Mouse (Mus musculus): ENCODE results near the gene Fam234a. TPM values are rescaled to one million over a fixed set of nuclear protein-coding genes. Genes with fewer than 3 reads are reported as not detected.

Fam234a gene
- polyA plus RNA-seq, 1 experiment from 2014 or later = 32.7 TPM

DNA sequence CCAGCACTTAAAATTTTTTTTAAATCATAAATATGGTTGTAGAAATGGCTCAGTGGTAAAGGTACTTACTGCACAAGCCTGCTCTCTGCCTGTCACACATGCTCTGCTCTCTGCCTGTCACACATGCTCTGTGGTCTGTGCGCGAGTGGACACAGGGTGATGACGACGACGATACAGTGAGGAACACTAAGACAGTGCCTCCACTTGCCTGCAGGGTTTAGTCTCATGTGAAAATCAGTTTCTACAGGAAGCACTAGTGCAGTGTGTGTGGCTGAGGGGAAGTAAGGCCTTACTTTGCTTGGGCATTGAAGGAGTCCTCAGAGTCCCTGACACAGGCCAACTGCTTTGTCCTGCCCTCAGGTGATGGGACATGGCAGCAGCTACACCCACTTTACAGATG is 14.3 kb downstream of the Fam234a start:
- WGBS = 93% methylated on average over 5 of the region's 5 CpGs
- Histone ChIP-seq H3K27ac (replicated peaks) (no peak overlapping the region), H3K27me3 (replicated peaks) (no peaks in the 10 kb centered on the region), H3K4me2 (no peak overlapping the region), H3K4me1 (no peaks in the 10 kb centered on the region), H3K9ac (replicated peaks) (no peak overlapping the region), H3K36me3 (no peaks in the 10 kb centered on the region), H3K9me3 (replicated peaks) (no peaks in the 10 kb centered on the region), H3K4me3 (replicated peaks) (no peak overlapping the region)
- no peak for ATAC-seq (ENCODE audit: low FRiP score)

DNA sequence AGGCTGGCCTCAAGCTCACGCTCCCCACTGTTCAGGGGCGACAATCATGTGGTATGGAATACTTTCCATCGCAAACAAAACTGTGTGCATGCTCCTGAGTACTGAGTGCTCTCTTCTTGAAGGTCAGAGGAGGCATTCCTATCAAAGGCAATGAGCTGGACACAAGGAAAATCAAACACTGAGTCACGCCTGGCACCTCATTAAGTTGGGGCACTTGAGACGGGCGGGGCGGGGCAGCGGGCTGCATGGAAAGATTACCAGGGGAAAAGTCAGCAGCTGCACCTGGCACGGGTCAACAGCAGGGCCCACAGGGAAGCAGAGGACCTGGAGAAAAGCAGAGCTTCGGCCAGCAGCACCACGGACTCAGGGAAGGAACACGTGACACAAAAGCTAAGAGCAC is 18.9 kb downstream of the Fam234a start:
- Histone ChIP-seq H3K27me3 (replicated peaks) (no peaks in the 10 kb centered on the region), H3K4me1 (no peaks in the 10 kb centered on the region), H3K9ac (replicated peaks) (no peak overlapping the region), H3K27ac (replicated peaks) (no peak overlapping the region), H3K9me3 (replicated peaks) (no peaks in the 10 kb centered on the region), H3K4me3 (replicated peaks) (no peak overlapping the region), H3K36me3 (peaks cover 7% of the 10 kb centered on the region; the same call in 1 of the 2 replicates), H3K4me2 (no peak overlapping the region)
- WGBS = 83% methylated on average over 12 of the region's 12 CpGs
- no peak for ATAC-seq (ENCODE audit: low FRiP score)

DNA sequence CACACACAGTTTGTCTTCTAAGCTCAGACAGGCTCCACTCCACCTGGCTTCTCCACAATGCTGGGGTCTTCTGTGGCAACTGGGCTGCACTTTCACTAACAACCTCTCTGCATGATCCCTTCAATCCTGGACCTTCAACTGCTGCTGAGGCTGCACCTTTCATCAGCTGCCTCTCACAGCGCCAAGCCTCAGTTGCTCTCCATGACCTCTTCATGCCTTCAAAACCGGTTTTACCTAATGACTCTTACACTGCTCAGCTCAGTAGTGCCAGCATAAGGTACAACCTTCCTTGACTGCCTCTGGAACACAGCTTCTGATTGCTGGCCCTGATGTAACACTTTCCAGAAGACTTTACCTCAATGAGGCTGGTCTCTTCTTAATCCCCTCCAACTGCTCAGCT is 22.5 kb downstream of the Fam234a start:
- H3K4me2 ChIP-seq = no peak overlapping the region
- H3K4me3 ChIP-seq (replicated peaks) = no peak overlapping the region
- no peaks in the 10 kb centered on the region for H3K9me3 ChIP-seq (replicated peaks)
- no peak for ATAC-seq (ENCODE audit: low FRiP score)
- peaks cover 34% of the 10 kb centered on the region for H3K36me3 ChIP-seq
- no peak overlapping the region for H3K27ac ChIP-seq (replicated peaks)
- H3K9ac ChIP-seq (replicated peaks) = no peak overlapping the region
- no peaks in the 10 kb centered on the region for H3K27me3 ChIP-seq (replicated peaks)
- no peaks in the 10 kb centered on the region for H3K4me1 ChIP-seq
- 88% methylated on average over 2 of the region's 2 CpGs for WGBS

DNA sequence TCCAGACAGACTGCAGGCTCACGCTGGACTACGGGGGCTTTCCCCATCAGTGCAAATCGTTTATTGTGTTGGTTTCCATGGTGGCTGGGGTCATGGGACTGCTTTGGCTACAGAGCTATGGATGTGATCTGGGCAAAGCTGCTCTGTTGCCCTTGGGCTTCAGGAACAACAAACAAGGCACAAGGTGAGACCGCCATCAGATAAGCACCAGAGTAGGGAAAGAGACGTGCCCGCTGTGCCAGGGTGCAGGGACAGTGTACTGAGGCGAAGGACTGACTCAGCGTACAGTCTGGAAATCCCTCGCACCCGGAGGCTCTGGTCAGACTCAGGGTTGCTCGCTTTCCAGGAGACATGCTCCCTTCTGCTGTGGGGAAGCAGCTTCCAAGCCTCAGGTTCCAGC is 31.4 kb downstream of the Fam234a start:
- Histone ChIP-seq H3K9me3 (replicated peaks) (no peaks in the 10 kb centered on the region), H3K4me1 (no peaks in the 10 kb centered on the region), H3K4me3 (replicated peaks) (no peak overlapping the region), H3K9ac (replicated peaks) (no peak overlapping the region), H3K27me3 (replicated peaks) (no peaks in the 10 kb centered on the region), H3K4me2 (no peak overlapping the region), H3K36me3 (peaks cover 44% of the 10 kb centered on the region), H3K27ac (replicated peaks) (no peak overlapping the region)
- ATAC-seq (ENCODE audit: low FRiP score) = no peak
- WGBS = 90% methylated on average over 11 of the region's 11 CpGs

DNA sequence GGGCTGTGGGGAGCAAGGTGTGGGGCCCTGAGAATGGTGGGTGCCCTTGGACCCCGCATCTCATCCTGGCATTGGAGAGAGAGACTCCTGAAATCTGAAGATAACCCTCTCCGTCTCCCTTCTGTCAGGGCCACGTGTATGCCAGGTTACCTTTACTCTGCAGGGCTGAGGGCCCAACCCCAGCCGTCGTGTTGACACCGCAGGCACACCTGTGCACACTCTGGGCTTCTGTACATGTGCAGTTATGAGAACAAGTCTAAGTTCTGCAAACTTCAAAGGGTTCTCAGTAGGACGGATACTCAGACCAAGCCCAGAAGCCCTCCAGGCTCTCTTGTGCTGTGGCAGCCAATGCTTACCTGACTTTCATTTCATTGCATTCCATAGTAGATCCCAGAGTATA is 31.8 kb downstream of the Fam234a start:
- no peak overlapping the region for H3K4me3 ChIP-seq (replicated peaks)
- no peak overlapping the region for H3K9ac ChIP-seq (replicated peaks)
- no peak for ATAC-seq (ENCODE audit: low FRiP score)
- H3K36me3 ChIP-seq = peaks cover 40% of the 10 kb centered on the region
- H3K27ac ChIP-seq (replicated peaks) = no peak overlapping the region
- H3K4me2 ChIP-seq = no peak overlapping the region
- no peaks in the 10 kb centered on the region for H3K9me3 ChIP-seq (replicated peaks)
- no peaks in the 10 kb centered on the region for H3K4me1 ChIP-seq
- WGBS = 96% methylated on average over 7 of the region's 7 CpGs
- no peaks in the 10 kb centered on the region; the same call in 1 of the 2 replicates for H3K27me3 ChIP-seq (replicated peaks)

DNA sequence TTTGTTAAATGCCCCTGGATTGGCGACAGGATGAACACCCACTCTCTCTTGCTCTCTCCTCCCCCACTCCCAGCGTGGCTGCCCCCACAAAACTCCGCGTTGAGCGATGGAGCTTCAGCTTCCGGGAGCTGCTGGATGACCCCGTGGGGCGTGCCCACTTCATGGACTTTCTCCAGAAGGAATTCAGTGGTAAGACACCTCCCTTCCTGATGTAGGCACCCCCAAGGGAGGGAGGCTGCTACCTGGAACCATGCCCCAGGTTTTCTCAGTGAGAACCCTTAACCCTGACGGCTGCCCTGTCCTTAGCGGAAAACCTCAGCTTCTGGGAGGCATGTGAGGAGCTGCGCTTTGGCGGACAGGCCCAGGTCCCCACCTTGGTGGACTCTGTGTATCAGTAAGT is 36.4 kb downstream of the Fam234a start, which contains the start of gene Arhgdig:
Gene Arhgdig, minus strand, starts transcription at position 101 of the 400 bp plus-strand sequence.
- no peaks in the 10 kb centered on the region for H3K9me3 ChIP-seq (replicated peaks)
- no peak within 1 kb of the TSS for H3K4me2 ChIP-seq
- 91% methylated on average over 12 of the region's 12 CpGs for WGBS
- no peak within 1 kb of the TSS for H3K4me3 ChIP-seq (replicated peaks)
- H3K4me1 ChIP-seq = peaks cover 12% of the 10 kb centered on the region
- H3K27ac ChIP-seq (replicated peaks) = no peak within 1 kb of the TSS
- peaks cover 4% of the 10 kb centered on the region; the same call in 1 of the 2 replicates for H3K36me3 ChIP-seq
- no peak within 1 kb of the TSS for H3K9ac ChIP-seq (replicated peaks)
- peaks cover 32% of the 10 kb centered on the region for H3K27me3 ChIP-seq (replicated peaks)
- ATAC-seq (ENCODE audit: low FRiP score) = no peak

DNA sequence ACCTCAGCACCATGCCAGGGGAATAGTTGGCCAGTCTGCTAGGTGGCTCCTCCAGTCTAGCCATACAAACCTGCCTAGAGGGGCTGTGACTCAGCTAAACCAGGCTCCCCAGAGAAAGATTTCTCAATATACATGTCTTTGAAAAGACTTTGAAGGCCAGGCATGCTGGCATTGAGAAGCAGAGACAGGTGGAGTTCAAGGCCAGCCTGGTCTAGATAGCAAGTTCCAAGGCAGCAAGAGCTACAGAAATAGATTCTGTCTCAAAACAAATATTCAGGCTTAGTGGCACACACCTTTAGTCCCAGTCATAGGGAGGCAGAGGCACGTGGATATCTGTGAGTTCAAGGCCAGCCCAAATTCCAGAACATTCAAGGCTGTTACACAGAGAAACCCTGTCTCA is 37.6 kb downstream of the Fam234a start:
- 64% methylated on average over 1 of the region's 1 CpGs for WGBS
- Histone ChIP-seq H3K9me3 (replicated peaks) (no peaks in the 10 kb centered on the region), H3K27ac (replicated peaks) (no peak overlapping the region), H3K9ac (replicated peaks) (no peak overlapping the region), H3K27me3 (replicated peaks) (peaks cover 45% of the 10 kb centered on the region), H3K4me2 (no peak overlapping the region), H3K4me3 (replicated peaks) (no peak overlapping the region), H3K4me1 (peaks cover 21% of the 10 kb centered on the region), H3K36me3 (no peaks in the 10 kb centered on the region)
- no peak for ATAC-seq (ENCODE audit: low FRiP score)

DNA sequence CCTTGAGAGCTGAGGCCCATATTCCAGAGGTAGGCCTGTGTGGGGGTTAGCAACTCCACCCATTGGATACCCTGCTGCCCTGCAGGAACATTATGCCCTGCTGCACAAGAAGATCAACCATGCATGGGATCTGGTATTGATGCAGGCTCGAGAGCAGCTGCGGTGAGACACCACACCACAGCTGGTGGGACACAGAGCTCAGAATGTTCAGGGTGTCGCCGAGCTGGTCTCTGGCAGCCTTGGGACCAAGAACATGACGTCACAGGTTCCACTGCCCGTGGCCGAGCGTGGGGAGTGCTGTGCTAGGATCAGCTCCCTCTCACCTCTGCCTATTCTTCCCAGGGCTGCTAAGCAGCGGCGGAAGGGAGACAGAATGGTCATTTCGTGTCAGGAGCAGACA is 39.3 kb downstream of the Fam234a start:
- Histone ChIP-seq H3K27ac (replicated peaks) (no peak overlapping the region), H3K4me1 (peaks cover 35% of the 10 kb centered on the region), H3K9me3 (replicated peaks) (no peaks in the 10 kb centered on the region), H3K4me3 (replicated peaks) (no peak overlapping the region), H3K4me2 (no peak overlapping the region), H3K9ac (replicated peaks) (no peak overlapping the region), H3K27me3 (replicated peaks) (peaks cover 57% of the 10 kb centered on the region), H3K36me3 (no peaks in the 10 kb centered on the region)
- WGBS = 28% methylated on average over 11 of the region's 11 CpGs
- no peak for ATAC-seq (ENCODE audit: low FRiP score)

DNA sequence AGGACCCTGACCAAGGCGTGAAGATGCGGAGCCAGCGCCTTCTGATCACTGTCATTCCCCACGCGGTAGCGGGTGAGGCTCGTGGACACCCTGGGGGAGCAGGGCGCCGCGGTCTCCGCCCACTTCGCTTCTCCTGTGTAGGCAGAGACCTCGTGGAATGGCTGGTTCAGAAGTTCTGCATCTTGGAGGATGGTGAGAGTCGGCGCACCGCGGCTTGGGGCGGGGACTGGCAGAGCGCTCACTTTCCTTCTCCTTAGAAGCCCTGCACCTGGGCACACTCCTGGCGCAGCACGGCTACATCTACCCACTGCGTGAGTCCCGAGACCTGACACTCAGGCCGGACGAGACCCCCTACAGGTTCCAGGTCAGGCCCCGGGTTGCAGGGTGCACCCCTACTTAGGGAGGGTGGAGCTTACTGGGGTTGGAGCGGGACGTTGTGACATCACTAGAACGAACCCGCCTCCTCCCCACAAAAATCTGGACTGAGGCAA is 40.7 kb downstream of the Fam234a start:
- H3K9ac ChIP-seq (replicated peaks) = peak overlapping the region; percentile 48
- ATAC-seq (ENCODE audit: low FRiP score) = peak; percentile 29; the same call in 1 of the 2 replicates
- peak overlapping the region; percentile 49 for H3K4me3 ChIP-seq (replicated peaks)
- H3K4me1 ChIP-seq = peaks cover 36% of the 10 kb centered on the region
- H3K4me2 ChIP-seq = peak overlapping the region; percentile 95
- no peak overlapping the region for H3K27ac ChIP-seq (replicated peaks)
- H3K27me3 ChIP-seq (replicated peaks) = peaks cover 68% of the 10 kb centered on the region
- under 1% methylated on average over 30 of the region's 30 CpGs for WGBS
- no peaks in the 10 kb centered on the region for H3K9me3 ChIP-seq (replicated peaks)
- H3K36me3 ChIP-seq = no peaks in the 10 kb centered on the region

DNA sequence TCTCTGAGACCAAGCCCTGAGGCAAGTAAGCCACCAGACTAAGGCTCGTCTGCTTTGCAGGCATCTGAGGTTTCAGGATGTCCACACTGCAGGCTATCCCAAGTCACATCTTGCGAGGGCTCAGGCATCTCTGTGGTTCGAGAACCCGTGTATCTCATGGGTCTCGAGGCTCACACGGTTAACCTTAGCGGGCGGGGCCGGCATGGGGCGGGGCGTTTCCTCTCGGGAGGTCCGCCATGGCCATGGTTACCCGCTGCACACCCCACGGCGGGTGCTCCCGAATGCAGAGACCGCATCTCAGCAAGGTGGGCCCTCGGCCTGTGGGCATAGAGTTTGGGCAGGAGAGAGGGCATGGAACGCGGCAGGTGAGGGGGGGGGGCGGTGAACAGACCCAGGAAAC is 41.3 kb downstream of the Fam234a start, which contains the start of gene Rgs11:
Gene Rgs11, plus strand, starts transcription at position 215 of the 400 bp plus-strand sequence.
- H3K27me3 ChIP-seq (replicated peaks) = peaks cover 68% of the 10 kb centered on the region
- WGBS = 1% methylated on average over 20 of the region's 22 CpGs
- H3K36me3 ChIP-seq = peaks cover 3% of the 10 kb centered on the region
- H3K4me2 ChIP-seq = peak within 1 kb of the TSS; percentile 96
- no peak for ATAC-seq (ENCODE audit: low FRiP score)
- H3K9ac ChIP-seq (replicated peaks) = peak within 1 kb of the TSS; percentile 48
- no peaks in the 10 kb centered on the region for H3K9me3 ChIP-seq (replicated peaks)
- peaks cover 36% of the 10 kb centered on the region for H3K4me1 ChIP-seq
- no peak within 1 kb of the TSS for H3K27ac ChIP-seq (replicated peaks)
- H3K4me3 ChIP-seq (replicated peaks) = peak within 1 kb of the TSS; percentile 62

DNA sequence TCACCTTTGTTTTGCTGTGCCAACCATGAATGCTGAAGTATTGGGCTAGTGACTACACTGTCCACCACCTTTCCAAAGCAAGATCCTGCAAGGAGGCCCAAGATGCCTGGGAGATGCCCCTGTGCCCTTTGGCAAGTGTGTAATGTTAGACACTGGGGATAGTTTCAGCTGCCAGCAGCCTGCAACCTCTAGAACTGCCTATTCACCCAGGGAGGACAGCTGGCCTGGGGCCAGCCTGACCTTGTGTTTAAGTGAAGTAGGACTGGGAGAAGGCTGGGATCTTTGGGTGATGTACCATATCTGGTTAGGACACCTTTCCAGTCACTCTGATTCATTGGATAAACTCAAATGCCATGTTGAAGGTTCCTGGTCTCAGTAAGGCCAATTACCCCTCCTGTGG is 42.0 kb downstream of the Fam234a start:
- Histone ChIP-seq H3K4me2 (peak overlapping the region; percentile 96), H3K4me1 (peaks cover 36% of the 10 kb centered on the region), H3K27me3 (replicated peaks) (peaks cover 68% of the 10 kb centered on the region), H3K36me3 (peaks cover 10% of the 10 kb centered on the region), H3K27ac (replicated peaks) (no peak overlapping the region), H3K9ac (replicated peaks) (no peak overlapping the region), H3K9me3 (replicated peaks) (no peaks in the 10 kb centered on the region), H3K4me3 (replicated peaks) (peak overlapping the region; percentile 62; the same call in 1 of the 2 replicates)
- ATAC-seq (ENCODE audit: low FRiP score) = no peak

DNA sequence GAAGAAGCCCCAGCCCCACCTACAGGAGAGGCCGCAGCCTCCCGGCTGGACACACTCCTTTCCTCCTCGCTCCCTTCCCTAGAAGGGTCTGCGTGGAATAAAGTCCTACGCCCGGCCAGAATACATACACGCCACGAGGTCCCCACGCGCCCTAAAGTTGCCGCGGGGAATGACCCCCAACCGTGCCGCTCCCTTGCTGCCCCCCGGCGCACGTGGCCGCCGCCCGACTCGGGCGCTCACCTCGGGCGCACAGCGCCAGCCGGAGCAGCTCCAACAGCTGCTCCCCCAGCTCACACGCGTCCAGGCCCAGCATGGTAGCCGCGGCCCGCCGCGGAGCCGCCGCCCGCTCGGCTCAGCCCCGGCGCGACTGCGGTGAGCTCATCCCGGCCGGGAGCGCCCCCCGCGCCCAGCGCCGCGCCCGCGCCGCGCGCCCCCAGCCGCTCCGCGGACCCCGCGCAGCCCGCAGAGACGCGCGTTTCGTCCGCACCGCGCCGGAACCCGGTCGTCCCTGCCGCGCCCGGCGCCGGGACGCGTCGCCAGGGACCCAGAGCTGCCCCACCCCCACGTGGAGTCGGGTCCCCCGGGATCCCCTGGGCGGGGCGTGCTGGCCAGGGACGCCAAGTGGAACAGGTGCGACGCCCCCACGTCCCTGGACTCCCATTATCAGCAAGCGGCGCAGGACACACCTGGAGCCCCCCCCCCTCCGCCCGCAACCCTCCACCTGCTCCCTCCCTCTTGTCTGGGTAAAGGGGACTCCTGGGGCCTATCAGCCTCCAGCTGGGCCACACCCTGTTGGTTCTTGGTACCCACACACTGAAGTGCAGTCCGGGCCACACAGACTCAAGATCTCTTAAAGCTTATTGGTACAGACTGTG is 43.0 kb downstream of the Fam234a start:
- H3K4me2 ChIP-seq = peak overlapping the region; percentile 96
- peaks cover 68% of the 10 kb centered on the region for H3K27me3 ChIP-seq (replicated peaks)
- ATAC-seq (ENCODE audit: low FRiP score) = peak; percentile 77
- peak overlapping the region; percentile 9; the same call in 1 of the 2 replicates for H3K27ac ChIP-seq (replicated peaks)
- H3K9me3 ChIP-seq (replicated peaks) = no peaks in the 10 kb centered on the region
- under 1% methylated on average over 74 of the region's 92 CpGs for WGBS
- H3K36me3 ChIP-seq = peaks cover 20% of the 10 kb centered on the region
- H3K4me1 ChIP-seq = peaks cover 36% of the 10 kb centered on the region
- peak overlapping the region; percentile 62 for H3K4me3 ChIP-seq (replicated peaks)
- peak overlapping the region; percentile 79 for H3K9ac ChIP-seq (replicated peaks)
